Mouse (Mus musculus) hindbrain, embryonic 14.5 days (tissue): Measurements from ENCODE around the gene Lamtor3. TPM values are rescaled to one million over a fixed set of nuclear protein-coding genes. Genes with fewer than 3 reads are reported as not detected.
A peak's percentile ranks its signal among the peaks of the same experiment; 100 is the strongest.
"Not testable (repeated sequence)": the region's sequence is repeated elsewhere in the genome, so short reads cannot be mapped to it uniquely, and the experiment has no call there.

Experiments used
- ATAC-seq: fragments of 200-750 bp; cut with Nextera tagmentation; 2 replicates; pipeline ENCODE4 v1.8.0; 2017; ENCODE audit warnings: moderate number of reproducible peaks, mild to moderate bottlenecking, moderate TSS enrichment, moderate library complexity; ENCODE audit not compliant: low FRiP score
- DNase-seq: peaks from one replicate; pipeline ENCODE4 v3.0.0-alpha.2; 2015; ENCODE audit warnings: low spot score
- H3K27ac ChIP-seq: fragments of 300-500 bp; sonication (generic); 2 replicates; pipeline ENCODE4 v1.5.1; 2014; ENCODE audit warnings: mild to moderate bottlenecking, moderate library complexity
- H3K27me3 ChIP-seq: fragments of 300-500 bp; sonication (generic); 2 replicates; pipeline ENCODE4 v1.6.1; 2014; ENCODE audit warnings: mild to moderate bottlenecking, low read length, mixed read lengths; ENCODE audit not compliant: control insufficient read depth, insufficient read depth
- H3K36me3 ChIP-seq: fragments of 300-500 bp; sonication (generic); replicated peaks from 2 replicates; pipeline ENCODE4 v1.6.1; 2014; ENCODE audit not compliant: control insufficient read depth, insufficient read depth
- H3K4me1 ChIP-seq: fragments of 300-500 bp; sonication (generic); replicated peaks from 2 replicates; pipeline ENCODE4 v1.6.1; 2014; ENCODE audit warnings: antibody characterized with exemption, low read length, mixed read lengths; ENCODE audit not compliant: control insufficient read depth, insufficient read depth
- H3K4me2 ChIP-seq: fragments of 300-500 bp; sonication (generic); replicated peaks from 2 replicates; pipeline ENCODE4 v1.6.1; 2014; ENCODE audit warnings: mild to moderate bottlenecking, moderate library complexity
- H3K4me3 ChIP-seq: fragments of 300-500 bp; sonication (generic); replicated peaks from 2 replicates; pipeline ENCODE4 v1.5.1; 2014; ENCODE audit warnings: mild to moderate bottlenecking, low read length
- H3K9ac ChIP-seq: fragments of 300-500 bp; sonication (generic); 2 replicates; pipeline ENCODE4 v1.6.1; 2014
- H3K9me3 ChIP-seq: fragments of 300-500 bp; sonication (generic); 2 replicates; pipeline ENCODE4 v1.6.1; 2016; ENCODE audit warnings: low read length; ENCODE audit not compliant: control insufficient read depth
- WGBS: fragments of 180-500 bp; shearing (Covaris S2); extraction: QIAGEN DNeasy Blood & Tissue Kit; methylation state at CpG from one replicate; pipeline ENCODE4 v1.1.7; 2014; 5-methylcytosine and 5-hydroxymethylcytosine counted together
- polyA plus RNA-seq: library from polyadenylated mRNA; unstranded; fragments of >200 nt; fragmentation: Nextera tagmentation; extraction: Ambion mirVana; gene quantifications from 2 replicates; pipeline ENCODE4 v1.2.1, GENCODE M21; 2014

Lamtor3 gene
- polyA plus RNA-seq, 1 experiment from 2014 or later = 128 TPM

DNA sequence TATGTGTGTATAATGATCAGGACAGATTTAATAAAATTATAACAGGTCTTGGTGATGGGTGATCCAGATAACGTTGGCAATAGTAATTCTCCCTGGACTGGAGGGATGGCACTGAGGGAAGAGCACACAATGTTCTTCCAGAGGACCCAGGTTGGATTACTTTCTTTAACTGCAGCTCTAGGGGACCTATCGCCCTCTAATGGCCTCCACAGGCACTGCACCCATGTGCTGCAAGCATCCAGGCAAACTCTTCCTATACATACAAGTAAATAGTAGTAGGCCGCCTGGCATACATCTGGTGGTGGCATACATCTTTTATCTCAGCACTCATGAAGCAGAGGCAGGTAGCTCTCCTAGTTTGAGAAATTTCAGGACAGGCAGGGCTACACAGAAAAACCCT is 23.1 kb upstream of the Lamtor3 start:
- peaks cover 17% of the 10 kb centered on the region for H3K36me3 ChIP-seq
- no peak overlapping the region for H3K9ac ChIP-seq
- no peak overlapping the region for H3K4me3 ChIP-seq
- H3K27me3 ChIP-seq = no peaks in the 10 kb centered on the region
- 90% methylated on average over 3 of the region's 3 CpGs for WGBS
- H3K4me1 ChIP-seq = no peaks in the 10 kb centered on the region
- H3K9me3 ChIP-seq = no peaks in the 10 kb centered on the region
- no peak overlapping the region for H3K27ac ChIP-seq
- H3K4me2 ChIP-seq = no peak overlapping the region
- no peak for DNase-seq
- no peak for ATAC-seq

DNA sequence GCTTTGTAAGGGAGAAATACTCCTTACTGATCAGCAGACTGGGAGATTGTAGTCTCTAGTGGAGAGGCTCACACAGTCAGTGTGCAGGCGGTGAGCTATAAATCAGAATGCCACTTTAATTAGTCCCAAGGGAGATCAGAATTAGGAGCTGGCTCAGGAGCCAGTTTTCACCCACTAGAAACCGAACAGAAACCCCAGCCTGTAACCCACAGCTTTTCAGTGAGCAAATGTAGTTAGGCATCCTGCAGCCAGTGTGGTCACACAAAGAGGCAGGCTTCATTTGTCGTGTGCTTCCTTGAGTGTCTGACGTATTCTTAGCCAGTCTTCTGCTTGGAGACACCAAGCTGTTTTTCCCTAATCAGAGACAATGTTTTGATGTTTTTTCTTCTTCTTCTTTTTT is 21.9 kb upstream of the Lamtor3 start:
- no peak overlapping the region for H3K9ac ChIP-seq
- no peaks in the 10 kb centered on the region for H3K4me1 ChIP-seq
- H3K27ac ChIP-seq = no peak overlapping the region
- H3K9me3 ChIP-seq = no peaks in the 10 kb centered on the region
- H3K27me3 ChIP-seq = no peaks in the 10 kb centered on the region
- H3K36me3 ChIP-seq = peaks cover 19% of the 10 kb centered on the region
- DNase-seq (no peak), ATAC-seq (no peak)
- no peak overlapping the region for H3K4me3 ChIP-seq
- 69% methylated on average over 4 of the region's 4 CpGs for WGBS
- no peak overlapping the region for H3K4me2 ChIP-seq

- ATAC-seq = no peak
- WGBS = 98% methylated on average over 3 of the region's 3 CpGs
- H3K27me3 ChIP-seq = no peaks in the 10 kb centered on the region
- H3K4me3 ChIP-seq = no peak overlapping the region
- no peak overlapping the region for H3K4me2 ChIP-seq
- no peak overlapping the region for H3K9ac ChIP-seq
- H3K27ac ChIP-seq = no peak overlapping the region
- H3K4me1 ChIP-seq = no peaks in the 10 kb centered on the region
- no peak for DNase-seq
- H3K36me3 ChIP-seq = peaks cover 22% of the 10 kb centered on the region
- H3K9me3 ChIP-seq = no peaks in the 10 kb centered on the region
Measured at GRCm38 (mm10) chr3:137896867-137897266, 21.4 kb upstream of the Lamtor3 start.

DNA sequence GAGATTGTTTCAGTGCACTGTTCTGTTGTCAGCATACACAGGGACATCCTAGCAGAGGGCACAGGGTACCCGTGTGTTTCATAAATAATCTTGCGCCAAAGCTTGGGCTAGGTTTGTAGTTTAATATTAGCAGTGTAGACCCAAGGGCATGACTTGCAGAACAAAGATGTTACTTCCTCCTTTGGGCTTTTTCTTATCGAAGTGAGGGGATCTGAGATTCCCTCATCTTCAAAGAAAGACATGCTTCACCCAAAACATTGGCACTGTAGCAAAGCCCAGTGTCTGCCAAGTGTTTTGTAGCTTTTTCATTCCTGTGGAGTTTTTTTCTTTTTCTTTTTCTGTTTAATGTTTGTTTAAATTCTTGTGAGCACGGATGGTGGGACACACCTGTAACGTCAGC is 20.6 kb upstream of the Lamtor3 start:
- Histone ChIP-seq H3K4me3 (no peak overlapping the region), H3K27me3 (no peaks in the 10 kb centered on the region), H3K4me1 (no peaks in the 10 kb centered on the region), H3K9ac (no peak overlapping the region), H3K36me3 (peaks cover 30% of the 10 kb centered on the region), H3K4me2 (no peak overlapping the region), H3K27ac (no peak overlapping the region), H3K9me3 (no peaks in the 10 kb centered on the region)
- 95% methylated on average over 5 of the region's 5 CpGs for WGBS
- no peak for ATAC-seq
- no peak for DNase-seq

DNA sequence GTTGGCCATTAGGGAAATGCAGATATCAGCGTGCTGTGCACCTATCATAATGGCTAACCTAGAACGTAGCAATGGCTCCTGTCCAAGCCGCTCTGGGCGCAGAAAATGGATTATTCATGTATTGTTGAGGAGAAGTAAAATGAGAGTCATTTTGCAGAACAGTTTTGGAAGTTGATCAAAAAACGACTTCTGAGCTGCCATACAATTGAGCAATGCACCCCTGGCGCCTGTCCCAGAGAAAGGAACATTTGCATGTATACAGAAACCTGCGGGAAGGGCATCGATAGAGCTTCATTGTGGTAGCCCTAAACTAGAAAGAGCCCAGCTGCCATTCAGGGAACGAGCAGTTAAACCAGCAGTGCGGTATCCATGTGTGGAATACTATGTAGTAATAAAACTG is 18.2 kb upstream of the Lamtor3 start:
- Histone ChIP-seq H3K36me3 (peaks cover 48% of the 10 kb centered on the region), H3K4me1 (no peaks in the 10 kb centered on the region), H3K9ac (no peak overlapping the region), H3K9me3 (no peaks in the 10 kb centered on the region), H3K27me3 (no peaks in the 10 kb centered on the region), H3K4me3 (no peak overlapping the region), H3K27ac (no peak overlapping the region), H3K4me2 (no peak overlapping the region)
- DNase-seq = no peak
- peak; percentile 64; the same call in 1 of the 2 replicates for ATAC-seq
- WGBS = 66% methylated on average over 10 of the region's 10 CpGs

DNA sequence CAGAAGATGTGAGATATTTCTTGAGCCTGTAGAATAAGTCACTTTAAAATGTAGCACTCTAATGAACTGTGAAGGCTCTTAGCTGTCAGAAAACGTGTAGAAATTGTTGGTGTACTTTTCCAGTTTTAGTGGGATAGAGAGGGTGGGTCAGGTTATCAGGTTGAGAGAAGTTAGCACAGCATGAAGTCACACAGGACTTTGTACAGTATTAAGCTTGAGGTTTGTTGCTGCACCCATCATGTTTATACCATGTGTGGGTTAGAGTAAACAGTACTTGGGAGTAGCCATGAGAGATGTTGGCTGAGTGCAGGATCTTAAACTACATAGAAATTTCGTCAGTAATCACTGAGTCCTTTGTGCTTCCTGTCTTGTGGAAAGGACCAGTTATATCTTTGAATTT is 5.2 kb upstream of the Lamtor3 start:
- no peak for ATAC-seq
- WGBS = 76% methylated on average over 2 of the region's 2 CpGs

DNA sequence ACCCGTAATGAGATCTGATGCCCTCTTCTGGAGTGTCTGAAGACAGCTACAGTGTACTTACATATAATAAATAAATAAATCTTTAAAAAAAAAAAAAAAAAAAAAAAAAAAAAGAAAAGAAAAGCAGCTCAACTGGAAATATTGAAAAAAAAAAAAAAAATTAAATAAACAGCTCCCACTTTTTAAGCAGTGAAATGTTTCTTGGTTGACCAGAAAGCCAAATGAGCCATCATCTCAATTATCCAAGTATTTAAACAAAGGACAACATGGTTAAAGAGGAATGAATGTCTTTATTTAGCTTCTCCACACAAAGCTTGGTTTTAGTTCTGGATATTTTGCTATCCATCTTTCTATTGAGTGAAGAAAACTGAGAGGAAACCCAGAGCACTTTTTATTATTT is 3.7 kb upstream of the Lamtor3 start:
- not testable (repeated sequence) for DNase-seq, ATAC-seq, H3K27me3 ChIP-seq, H3K9ac ChIP-seq, H3K4me3 ChIP-seq, H3K27ac ChIP-seq, H3K4me2 ChIP-seq, H3K36me3 ChIP-seq, H3K9me3 ChIP-seq
- no CpG with 5 or more reads among the region's 1 CpGs for WGBS
- peaks cover 16% of the 10 kb centered on the region for H3K4me1 ChIP-seq

More for the DNA sequence above, 5.2 kb upstream of the Lamtor3 start:
- no peak overlapping the region for H3K27ac ChIP-seq
- no peak overlapping the region for H3K9ac ChIP-seq
- no peak for DNase-seq
- H3K9me3 ChIP-seq = no peaks in the 10 kb centered on the region
- H3K4me1 ChIP-seq = peaks cover 9% of the 10 kb centered on the region
- H3K4me2 ChIP-seq = no peak overlapping the region
- no peak overlapping the region for H3K4me3 ChIP-seq
- H3K27me3 ChIP-seq = no peaks in the 10 kb centered on the region
- H3K36me3 ChIP-seq = peaks cover 15% of the 10 kb centered on the region

DNA sequence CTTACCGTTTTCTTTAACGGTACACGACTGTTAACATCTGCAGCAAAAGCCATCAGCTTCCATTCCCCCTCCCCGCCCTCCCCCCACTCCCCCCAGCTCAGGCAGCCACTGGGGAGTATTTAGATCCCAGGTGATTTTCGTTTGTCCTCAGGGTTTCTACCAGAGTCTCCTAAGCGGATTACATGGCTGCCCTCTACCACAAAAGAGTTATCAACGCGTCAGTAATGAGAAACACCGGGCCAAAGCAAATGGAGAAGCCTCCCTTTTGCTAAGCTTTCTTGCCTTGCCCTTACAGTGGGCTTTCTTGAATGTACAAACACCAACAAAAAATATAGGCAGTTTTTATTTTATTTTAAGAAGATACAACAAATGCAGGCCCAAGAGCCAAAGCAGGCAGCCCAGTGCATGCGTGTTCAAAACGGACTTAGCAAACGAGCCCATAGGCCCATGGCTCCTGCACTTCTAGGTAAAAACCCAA is 573 bp upstream of the Lamtor3 start:
- Histone ChIP-seq H3K9ac (peak overlapping the region; percentile 60), H3K36me3 (peaks cover 23% of the 10 kb centered on the region), H3K4me1 (peaks cover 20% of the 10 kb centered on the region), H3K27ac (peak overlapping the region; percentile 84), H3K4me2 (peak overlapping the region; percentile 77), H3K27me3 (no peaks in the 10 kb centered on the region), H3K9me3 (no peaks in the 10 kb centered on the region), H3K4me3 (peak overlapping the region; percentile 65)
- 18% methylated on average over 12 of the region's 12 CpGs for WGBS
- peak; percentile 73 for ATAC-seq
- no peak for DNase-seq

DNA sequence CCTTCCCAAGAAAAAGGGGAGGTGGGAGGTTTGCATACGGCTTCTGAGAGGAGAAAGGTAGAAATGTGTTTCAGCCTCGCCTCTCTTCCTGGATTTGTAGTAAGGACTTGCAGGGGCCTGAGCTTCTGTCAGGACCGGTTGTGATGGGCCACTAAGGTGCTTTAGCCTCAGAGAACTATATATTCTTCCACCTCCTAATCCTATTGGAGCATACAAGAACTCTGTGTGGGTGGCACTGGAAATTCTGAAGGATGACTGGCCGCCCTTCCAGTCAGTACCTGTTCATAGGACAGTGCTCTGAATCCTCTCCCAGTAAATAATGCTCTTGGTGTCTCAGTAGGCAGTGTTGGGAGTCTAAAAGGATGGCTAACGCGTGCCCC is 616 bp downstream of the Lamtor3 start:
- Histone ChIP-seq H3K4me3 (peak overlapping the region; percentile 65), H3K27ac (peak overlapping the region; percentile 79), H3K4me2 (peak overlapping the region; percentile 77), H3K9me3 (no peaks in the 10 kb centered on the region), H3K36me3 (peaks cover 27% of the 10 kb centered on the region), H3K9ac (peak overlapping the region; percentile 75), H3K4me1 (peaks cover 20% of the 10 kb centered on the region), H3K27me3 (no peaks in the 10 kb centered on the region)
- ATAC-seq (no peak; the same call in 1 of the 2 replicates), DNase-seq (no peak)
- WGBS = 13% methylated on average over 6 of the region's 6 CpGs

DNA sequence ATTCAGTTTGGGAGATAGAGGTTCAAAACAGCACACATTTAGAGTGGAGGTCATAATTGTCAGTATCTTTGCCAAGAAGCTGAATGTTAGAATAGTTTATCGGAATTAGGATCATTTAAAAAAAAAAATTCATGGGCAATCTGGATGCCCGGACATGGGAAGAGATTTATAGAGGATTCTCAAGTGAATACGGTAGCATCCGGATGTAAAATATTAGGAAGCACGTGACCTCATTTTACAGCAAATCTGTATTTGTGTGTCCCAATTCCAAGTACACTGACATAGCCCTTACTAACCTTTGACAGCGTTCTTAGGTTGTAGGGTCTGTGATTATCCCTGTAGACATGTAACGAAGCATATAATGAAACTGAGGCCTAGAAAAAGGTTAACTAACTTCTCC is 1.1 kb downstream of the Lamtor3 start:
- Histone ChIP-seq H3K4me2 (peak overlapping the region; percentile 77), H3K27me3 (no peaks in the 10 kb centered on the region), H3K4me3 (peak overlapping the region; percentile 65), H3K9me3 (no peaks in the 10 kb centered on the region), H3K4me1 (peaks cover 20% of the 10 kb centered on the region), H3K9ac (peak overlapping the region; percentile 75), H3K27ac (no peak overlapping the region), H3K36me3 (peaks cover 28% of the 10 kb centered on the region)
- no peak for ATAC-seq
- DNase-seq = no peak
- WGBS = 92% methylated on average over 7 of the region's 7 CpGs
